Mouse (Mus musculus) CH12.LX (cell line): ENCODE results near the gene Tatdn2. TPM values are rescaled to one million over a fixed set of nuclear protein-coding genes. Genes with fewer than 3 reads are reported as not detected.

ENCODE experiments used
- DNase-seq: peaks from one replicate; pipeline ENCODE4 v3.0.0-alpha.2; 2013; ENCODE audit errors: extremely low read depth
- H3K27ac ChIP-seq: 2 replicates; pipeline ENCODE4 v1.5.1; 2012; ENCODE audit warnings: low read depth, mild to moderate bottlenecking, control low read depth, moderate library complexity; ENCODE audit not compliant: insufficient read depth
- H3K27me3 ChIP-seq: replicated peaks from 2 replicates; pipeline ENCODE3; 2012; ENCODE audit warnings: inconsistent platforms
- H3K36me3 ChIP-seq, 2 experiments: replicated peaks in 1 of 2; 2 replicates each; pipeline versions ENCODE3 to v1.6.1; 2012; ENCODE audit warnings: inconsistent platforms in 1 of 2, low read length in 1 of 2, mild to moderate bottlenecking in 1 of 2, mixed read lengths in 1 of 2, moderate library complexity in 1 of 2; ENCODE audit not compliant: control insufficient read depth in 1 of 2, insufficient read depth in 1 of 2
- H3K4me1 ChIP-seq, 2 experiments: 2 replicates each; pipeline ENCODE4 v1.6.1; 2012; ENCODE audit warnings: inconsistent platforms in 1 of 2, moderate library complexity in 1 of 2; ENCODE audit not compliant: insufficient read depth in 2 of 2, control insufficient read depth in 1 of 2
- H3K4me2 ChIP-seq: 2 replicates; pipeline ENCODE4 v1.6.1; 2012; ENCODE audit warnings: low read depth, mild to moderate bottlenecking, control low read depth; ENCODE audit not compliant: poor library complexity, insufficient read depth, severe bottlenecking
- H3K4me3 ChIP-seq, 3 experiments: fragments of 150-350 bp in 1 of 3; sonication (generic) in 1 of 3; replicated peaks in 1 of 3; 2 replicates each; pipeline versions ENCODE3 to v1.5.1; 2011 to 2012; ENCODE audit warnings: low read depth in 2 of 3, low read length in 2 of 3, mild to moderate bottlenecking in 2 of 3, moderate library complexity in 2 of 3, control low read depth in 1 of 3, improper control_type of control experiment in 1 of 3, inconsistent platforms in 1 of 3, mixed read lengths in 1 of 3; ENCODE audit not compliant: poor library complexity in 1 of 3
- H3K79me2 ChIP-seq: replicated peaks from 2 replicates; pipeline ENCODE4 v1.6.1; 2012; ENCODE audit warnings: mild to moderate bottlenecking, moderate library complexity; ENCODE audit not compliant: control insufficient read depth, poor library complexity, insufficient read depth, severe bottlenecking; ENCODE audit errors: extremely low read depth
- H3K9ac ChIP-seq: 2 replicates; pipeline ENCODE4 v1.6.1; 2012; ENCODE audit warnings: low read depth, mild to moderate bottlenecking, control low read depth, moderate library complexity; ENCODE audit not compliant: insufficient read depth
- H3K9me3 ChIP-seq: replicated peaks from 2 replicates; pipeline ENCODE3; 2012; ENCODE audit warnings: low read length, inconsistent platforms, mixed read lengths
- BHLHE40 ChIP-seq: IDR thresholded peaks from 2 replicates; pipeline ENCODE4 v1.6.1; 2011; ENCODE audit warnings: mild to moderate bottlenecking, low read depth, low read length, improper control_type of control experiment
- CHD1 ChIP-seq: IDR thresholded peaks from 2 replicates; pipeline ENCODE4 v1.6.1; 2012; ENCODE audit warnings: low read depth, low read length, improper control_type of control experiment, inconsistent platforms
- CHD2 ChIP-seq: IDR thresholded peaks from 2 replicates; pipeline ENCODE4 v1.6.1; 2011; ENCODE audit warnings: low read length, improper control_type of control experiment
- CTCF ChIP-seq, 2 experiments: IDR thresholded peaks in 1 of 2; conservative IDR thresholded peaks in 1 of 2; 2 replicates each; pipeline ENCODE4 v1.5.1; 2011 to 2012; ENCODE audit warnings: low read depth in 2 of 2, low read length in 2 of 2, improper control_type of control experiment in 1 of 2, inconsistent platforms in 1 of 2, mild to moderate bottlenecking in 1 of 2, moderate library complexity in 1 of 2
- E2F4 ChIP-seq: IDR thresholded peaks from 2 replicates; pipeline ENCODE4 v1.6.1; 2011; ENCODE audit warnings: low read depth, low read length, improper control_type of control experiment; ENCODE audit not compliant: insufficient replicate concordance
- ELF1 ChIP-seq: IDR thresholded peaks from 2 replicates; pipeline ENCODE4 v1.6.1; 2014; ENCODE audit warnings: low read depth, mild to moderate bottlenecking, inconsistent platforms, low read length, improper control_type of control experiment
- EP300 ChIP-seq: IDR thresholded peaks from 2 replicates; pipeline ENCODE4 v1.6.1; 2011; ENCODE audit warnings: low read length, improper control_type of control experiment
- ETS1 ChIP-seq: conservative IDR thresholded peaks from 2 replicates; pipeline ENCODE4 v1.6.1; 2012; ENCODE audit warnings: low read depth, mild to moderate bottlenecking, inconsistent platforms, low read length, improper control_type of control experiment, moderate library complexity
- GABPA ChIP-seq: IDR thresholded peaks from 2 replicates; pipeline ENCODE4 v1.6.1; 2012; ENCODE audit warnings: low read depth, low read length, improper control_type of control experiment, inconsistent platforms; ENCODE audit not compliant: insufficient replicate concordance
- HCFC1 ChIP-seq: IDR thresholded peaks from 2 replicates; pipeline ENCODE4 v1.6.1; 2012; ENCODE audit warnings: low read depth, mild to moderate bottlenecking, inconsistent platforms, low read length, improper control_type of control experiment
- JUND ChIP-seq: conservative IDR thresholded peaks from 2 replicates; pipeline ENCODE4 v1.6.1; 2011; ENCODE audit warnings: low read depth, low read length, improper control_type of control experiment
- KAT2A ChIP-seq: IDR thresholded peaks from 2 replicates; pipeline ENCODE4 v1.6.1; 2012; ENCODE audit warnings: low read length, improper control_type of control experiment, inconsistent platforms; ENCODE audit not compliant: insufficient replicate concordance
- MAFK ChIP-seq: IDR thresholded peaks from 2 replicates; pipeline ENCODE4 v1.6.1; 2011; ENCODE audit warnings: low read length, improper control_type of control experiment; ENCODE audit not compliant: insufficient replicate concordance
- MAX ChIP-seq: IDR thresholded peaks from 2 replicates; pipeline ENCODE4 v1.6.1; 2011; ENCODE audit warnings: low read length, improper control_type of control experiment
- MAZ ChIP-seq: IDR thresholded peaks from 2 replicates; pipeline ENCODE4 v1.6.1; 2012; ENCODE audit warnings: low read depth, mild to moderate bottlenecking, inconsistent platforms, low read length, improper control_type of control experiment, moderate library complexity
- MXI1 ChIP-seq: IDR thresholded peaks from 2 replicates; pipeline ENCODE4 v1.6.1; 2011; ENCODE audit warnings: mild to moderate bottlenecking, low read depth, low read length, improper control_type of control experiment
- MYC ChIP-seq: IDR thresholded peaks from 2 replicates; pipeline ENCODE4 v1.6.1; 2011; ENCODE audit warnings: low read depth, mild to moderate bottlenecking, improper control_type of control experiment, low read length
- NELFE ChIP-seq: IDR thresholded peaks from 2 replicates; pipeline ENCODE4 v1.6.1; 2011; ENCODE audit warnings: low read depth, low read length, improper control_type of control experiment
- NRF1 ChIP-seq: IDR thresholded peaks from 2 replicates; pipeline ENCODE4 v1.6.1; 2014; ENCODE audit warnings: low read depth, mild to moderate bottlenecking, inconsistent platforms, low read length, improper control_type of control experiment, moderate library complexity
- PAX5 ChIP-seq: IDR thresholded peaks from 2 replicates; pipeline ENCODE4 v1.6.1; 2012; ENCODE audit warnings: low read length, inconsistent platforms, mixed read lengths
- POLR2A ChIP-seq: IDR thresholded peaks from 2 replicates; pipeline ENCODE4 v1.6.1; 2011; ENCODE audit warnings: low read depth, mild to moderate bottlenecking, improper control_type of control experiment, low read length
- POLR2AphosphoS2 ChIP-seq: IDR thresholded peaks from 2 replicates; pipeline ENCODE4 v1.6.1; 2011; ENCODE audit warnings: low read depth, low read length, improper control_type of control experiment
- RCOR1 ChIP-seq: conservative IDR thresholded peaks from 2 replicates; pipeline ENCODE4 v1.6.1; 2012; ENCODE audit warnings: low read depth, mild to moderate bottlenecking, inconsistent platforms, low read length, improper control_type of control experiment
- SIN3A ChIP-seq: IDR thresholded peaks from 2 replicates; pipeline ENCODE4 v1.6.1; 2012; ENCODE audit warnings: low read length, improper control_type of control experiment, inconsistent platforms
- SMC3 ChIP-seq: IDR thresholded peaks from 2 replicates; pipeline ENCODE4 v1.6.1; 2011; ENCODE audit warnings: low read depth, low read length, improper control_type of control experiment
- TBP ChIP-seq: conservative IDR thresholded peaks from 2 replicates; pipeline ENCODE4 v1.6.1; 2011; ENCODE audit warnings: low read depth, low read length, improper control_type of control experiment
- TCF12 ChIP-seq: IDR thresholded peaks from 2 replicates; pipeline ENCODE4 v1.6.1; 2014; ENCODE audit warnings: low read depth, mild to moderate bottlenecking, inconsistent platforms, low read length, improper control_type of control experiment
- UBTF ChIP-seq: IDR thresholded peaks from 2 replicates; pipeline ENCODE4 v1.6.1; 2012; ENCODE audit warnings: low read depth, mild to moderate bottlenecking, inconsistent platforms, low read length, improper control_type of control experiment, moderate library complexity
- USF1 ChIP-seq: IDR thresholded peaks from 2 replicates; pipeline ENCODE4 v1.6.1; 2014; ENCODE audit warnings: low read depth, mild to moderate bottlenecking, inconsistent platforms, low read length, improper control_type of control experiment
- USF2 ChIP-seq: conservative IDR thresholded peaks from 2 replicates; pipeline ENCODE4 v1.6.1; 2011; ENCODE audit warnings: low read depth, low read length, improper control_type of control experiment
- ZC3H11A ChIP-seq: IDR thresholded peaks from 2 replicates; pipeline ENCODE4 v1.6.1; 2012; ENCODE audit warnings: low read depth, mild to moderate bottlenecking, inconsistent platforms, low read length, improper control_type of control experiment
- ZKSCAN1 ChIP-seq: IDR thresholded peaks from 2 replicates; pipeline ENCODE4 v1.6.1; 2012; ENCODE audit warnings: low read depth, inconsistent platforms, low read length, improper control_type of control experiment, borderline replicate concordance
- ZMIZ1 ChIP-seq: IDR thresholded peaks from 2 replicates; pipeline ENCODE4 v1.6.1; 2012; ENCODE audit warnings: low read depth, mild to moderate bottlenecking, inconsistent platforms, low read length, improper control_type of control experiment
- dilution Hi-C: fragments of 300-500 bp; cut with MboI; formaldehyde crosslinking; loops from 2 replicates; pipeline ENCODE4 v1.14.3; 2020; ENCODE audit warnings: low sequenced_read_pairs; ENCODE audit not compliant: extremely low pct_unique_long_range_greater_than_20kb, extremely low pct_ligation_motif_present
- in situ Hi-C: fragments of 300-500 bp; cut with MboI; formaldehyde crosslinking; loops from 3 replicates; pipeline ENCODE4 v1.14.3; 2019; ENCODE audit warnings: low sequenced_read_pairs, low pct_ligation_motif_present, low pct_unique_long_range_greater_than_20kb, mixed read lengths
- polyA plus RNA-seq: library from polyadenylated mRNA; unstranded; fragments of >175 nt; gene quantifications from 2 replicates; pipeline ENCODE4 v1.2.1, GENCODE M21; 2012; ENCODE audit warnings: low read depth; ENCODE audit not compliant: insufficient read length
- total RNA-seq, 2 experiments: library from RNA; depleted of rRNA; stranded (reverse); fragments of 300-350 nt in 1 of 2; fragments of >200 nt in 1 of 2; gene quantifications; 2 replicates each; pipeline ENCODE4 v1.2.3; 2012 to 2014

The Tatdn2 gene
- total and polyA plus RNA-seq, 3 experiments = 35.1 to 58.0 (median 35.5) TPM

- TF ChIP-seq POLR2AphosphoS2 (peak; percentile 89; the same call in 1 of the 2 replicates), TBP (peak; percentile 98), SIN3A (no peak; the same call in 1 of the 2 replicates), MAFK (no peak), POLR2A (peak; percentile 85), KAT2A (no peak), ETS1 (peak; percentile 78), CHD2 (no peak), JUND (peak; percentile 42; the same call in 1 of the 2 replicates), ELF1 (0 out of 2 replicates have a peak, but pooled peaks have one; percentile 22), CTCF (conservative IDR thresholded peaks at IDR 0.05 in 1 of 2, IDR thresholded peaks at IDR 0.05 in 1 of 2; ENCODE audit: low read depth in 2 of 2, low read length in 2 of 2) (no peak), USF2 (no peak), PAX5 (no peak), BHLHE40 (peak; percentile 30; the same call in 1 of the 2 replicates), CHD1 (no peak), NRF1 (no peak), ZKSCAN1 (no peak), MYC (no peak; the same call in none of the 2 replicates)
- TF ChIP-seq, all 38 proteins: peak for 14
Observed at GRCm38 (mm10) chr6:113660492-113661352, 36.1 kb upstream of the Tatdn2 start (continued).

DNA sequence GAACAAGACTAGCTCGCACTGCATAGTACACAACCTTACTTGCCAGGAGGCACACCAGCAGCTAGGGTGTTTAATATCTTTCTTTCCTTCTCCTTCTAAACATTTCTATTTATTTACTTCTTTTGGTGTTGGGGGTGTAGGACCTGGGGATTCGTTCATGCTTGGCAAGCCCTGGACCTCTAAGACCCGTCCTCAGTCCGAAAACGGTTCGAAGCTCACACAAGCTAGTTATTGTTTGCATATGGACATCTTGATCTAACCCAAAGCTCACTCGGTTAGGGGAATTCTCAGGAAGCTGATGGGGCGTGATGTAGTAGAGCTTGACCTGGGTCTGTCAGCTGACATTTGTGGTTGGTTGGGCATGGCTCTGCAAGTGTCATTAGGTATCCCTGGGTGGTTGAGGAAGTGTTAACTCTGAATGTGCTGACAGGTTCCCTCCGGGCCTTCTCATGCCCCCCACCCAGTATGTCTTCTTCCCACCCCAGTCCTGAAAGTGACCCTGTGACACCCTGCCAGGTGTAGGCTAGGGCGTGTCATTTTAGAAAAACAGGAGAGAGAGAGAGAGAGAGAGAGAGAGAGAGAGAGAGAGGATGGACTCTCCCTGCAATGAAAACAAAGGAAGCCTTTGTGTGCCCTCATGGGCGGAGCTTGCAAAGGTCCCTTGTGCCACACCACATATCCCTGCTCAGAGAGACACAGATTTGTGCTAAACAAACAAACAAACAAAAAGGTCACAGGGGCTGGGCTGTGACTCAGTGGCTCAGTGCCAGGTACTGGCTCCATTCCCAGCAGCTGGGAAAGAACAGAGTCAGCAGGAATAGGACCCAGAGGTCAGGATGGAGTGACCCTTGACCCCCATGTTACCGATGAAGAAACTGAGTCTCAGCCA is 35.3 kb upstream of the Tatdn2 start:
- Histone ChIP-seq H3K9ac (peak overlapping the region; percentile 69; the same call in 1 of the 2 replicates), H3K9me3 (peaks cover 5% of the 10 kb centered on the region), H3K27ac (peak overlapping the region; percentile 99), H3K4me1 (peaks cover 55 to 80% of the 10 kb centered on the region in 2 experiments), H3K4me2 (peak overlapping the region; percentile 81), H3K79me2 (peaks cover 49% of the 10 kb centered on the region), H3K27me3 (no peaks in the 10 kb centered on the region), H3K4me3 (peak overlapping the region; percentile 32 to 57 (median 44)), H3K36me3 (peaks cover 20 to 40% of the 10 kb centered on the region in 2 experiments)
- dilution Hi-C loops = no loop called here
- in situ Hi-C loops = no loop called here
- DNase-seq = peak; percentile 94
- TF ChIP-seq ZC3H11A = no peak
- no peak for TF ChIP-seq GABPA
- peak; percentile 80 for TF ChIP-seq USF1
- no peak for TF ChIP-seq UBTF
- no peak; the same call in 1 of the 2 replicates for TF ChIP-seq SMC3
- TF ChIP-seq KAT2A = no peak
- no peak for TF ChIP-seq E2F4
- peak; percentile 47; the same call in 1 of the 2 replicates for TF ChIP-seq HCFC1
- TF ChIP-seq MYC = peak; percentile 81
- TF ChIP-seq MAZ = peak; percentile 74
- peak; percentile 98 for TF ChIP-seq BHLHE40
- TF ChIP-seq JUND = peak; percentile 11; the same call in 1 of the 2 replicates
- TF ChIP-seq ZMIZ1 = peak; percentile 38; the same call in 1 of the 2 replicates
- peak; percentile 83 for TF ChIP-seq MAX
- no peak for TF ChIP-seq POLR2AphosphoS2
- TF ChIP-seq TCF12 = peak; percentile 87
- TF ChIP-seq ETS1 = peak; percentile 100
- TF ChIP-seq EP300 = peak; percentile 91
- TF ChIP-seq NELFE = 0 out of 2 replicates have a peak, but pooled peaks have one; percentile 23
- peak; percentile 90 for TF ChIP-seq MXI1
- TF ChIP-seq RCOR1 = peak; percentile 64; the same call in 1 of the 2 replicates
- TF ChIP-seq CHD1 = peak; percentile 77; the same call in 1 of the 2 replicates
